Mouse (Mus musculus): ENCODE measurements around the gene Olfr1.

Gene Olfr1

GRCm38 (mm10) chr11:73399514-73399913 lies at the start of gene Olfr1:
Gene Olfr1 (minus strand): TSS chr11:73399614.
- no peak for DNase-seq (ENCODE audit: low read depth, low spot score)

GRCm38 (mm10) chr11:73428377-73428776 lies 29.0 kb upstream of the Olfr1 start, which contains the start of gene Olfr378:
Gene Olfr378 (minus strand): TSS chr11:73428477.
- no peak for DNase-seq (ENCODE audit: low read depth, low spot score)

- no peak for DNase-seq (ENCODE audit: low read depth, low spot score)
These were observed 4.0 kb downstream of the Olfr1 start for GRCm38 (mm10) chr11:73395374-73395773.

- DNase-seq (ENCODE audit: low read depth, low spot score) = no peak
These were observed 28.5 kb downstream of the Olfr1 start, which contains the start of gene Olfr376 for GRCm38 (mm10) chr11:73370946-73371345. Gene Olfr376 (plus strand): TSS chr11:73371246.

- no peak for DNase-seq (ENCODE audit: low read depth, low spot score)
These were observed 48.9 kb downstream of the Olfr1 start, which contains the start of gene Olfr20 for GRCm38 (mm10) chr11:73350483-73350882. Gene Olfr20 (plus strand): TSS chr11:73350783.

Measured in CD4-positive, CD25-positive, alpha-beta regulatory T cell, adult 2 months (primary cell).